Mouse (Mus musculus) embryonic facial prominence, embryonic 11.5 days (tissue): ENCODE data around the gene Gpr135. TPM values are rescaled to one million over a fixed set of nuclear protein-coding genes. Genes with fewer than 3 reads are reported as not detected.

ENCODE experiments used
- ATAC-seq: fragments of 200-750 bp; cut with Nextera tagmentation; replicated peaks from 2 replicates; pipeline ENCODE4 v1.8.0; 2017; ENCODE audit warnings: low read depth; ENCODE audit not compliant: insufficient number of reproducible peaks, low FRiP score, low TSS enrichment
- DNase-seq: peaks from one replicate; pipeline ENCODE4 v3.0.0-alpha.2; 2015; ENCODE audit warnings: low spot score
- H3K27ac ChIP-seq: fragments of 300-500 bp; sonication (generic); replicated peaks from 2 replicates; pipeline ENCODE4 v1.5.1; 2014; ENCODE audit warnings: mild to moderate bottlenecking, low read depth, low read length, control low read depth
- H3K27me3 ChIP-seq: fragments of 300-500 bp; sonication (generic); 2 replicates; pipeline ENCODE4 v1.6.1; 2014; ENCODE audit warnings: mild to moderate bottlenecking, low read length, moderate library complexity, mixed read lengths; ENCODE audit not compliant: control insufficient read depth, insufficient read depth
- H3K36me3 ChIP-seq: fragments of 300-500 bp; sonication (generic); replicated peaks from 2 replicates; pipeline ENCODE4 v1.6.1; 2014; ENCODE audit warnings: low read depth, mild to moderate bottlenecking, low read length, moderate library complexity, mixed read lengths; ENCODE audit not compliant: control insufficient read depth, insufficient read depth
- H3K4me1 ChIP-seq: fragments of 300-500 bp; sonication (generic); 2 replicates; pipeline ENCODE4 v1.6.1; 2014; ENCODE audit warnings: low read length, mixed read lengths; ENCODE audit not compliant: control insufficient read depth, insufficient read depth
- H3K4me2 ChIP-seq: fragments of 300-500 bp; sonication (generic); 2 replicates; pipeline ENCODE4 v1.6.1; 2014; ENCODE audit warnings: low read depth, mild to moderate bottlenecking, control low read depth, low read length, moderate library complexity
- H3K4me3 ChIP-seq: fragments of 300-500 bp; sonication (generic); 2 replicates; pipeline ENCODE4 v1.5.1; 2014; ENCODE audit warnings: low read depth, low read length, control low read depth
- H3K9ac ChIP-seq: fragments of 300-500 bp; sonication (generic); replicated peaks from 2 replicates; pipeline ENCODE4 v1.6.1; 2014; ENCODE audit warnings: mild to moderate bottlenecking, control low read depth, low read length
- H3K9me3 ChIP-seq: fragments of 300-500 bp; sonication (generic); replicated peaks from 2 replicates; pipeline ENCODE4 v1.6.1; 2016; ENCODE audit warnings: mild to moderate bottlenecking, low read length, inconsistent platforms, mixed read lengths; ENCODE audit not compliant: control insufficient read depth
- WGBS: fragments of 180-500 bp; shearing (Covaris S2); extraction: QIAGEN DNeasy Blood & Tissue Kit; methylation state at CpG from one replicate; pipeline ENCODE4 v1.1.7; 2014; 5-methylcytosine and 5-hydroxymethylcytosine counted together
- polyA plus RNA-seq: library from polyadenylated mRNA; unstranded; fragments of >200 nt; fragmentation: Nextera tagmentation; extraction: Ambion mirVana; gene quantifications from 2 replicates; pipeline ENCODE4 v1.2.1, GENCODE M21; 2014

Gpr135 gene
- polyA plus RNA-seq, 1 experiment from 2014 or later, result 0.55 TPM

DNA sequence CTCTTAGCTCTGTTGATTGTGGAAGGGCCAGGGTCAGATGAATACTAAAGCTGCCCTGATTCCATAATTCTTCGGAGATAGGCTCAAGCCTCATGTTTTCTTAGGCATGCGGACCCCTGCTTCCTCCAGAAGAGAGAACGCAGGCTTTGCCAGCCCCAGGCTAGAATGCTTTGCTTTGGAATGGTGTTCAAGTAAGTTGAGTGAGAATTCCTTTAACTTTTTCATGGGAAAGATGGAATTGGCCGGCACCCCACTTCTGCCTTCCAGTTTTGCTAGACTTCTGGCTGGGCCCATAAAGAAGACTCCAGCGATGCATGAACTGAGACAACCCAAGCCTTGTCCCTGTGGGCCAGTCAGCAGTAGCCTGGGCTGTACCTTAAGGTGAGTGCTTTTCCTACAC is 39.8 kb downstream of the Gpr135 start:
- Histone ChIP-seq H3K4me2 (no peak overlapping the region), H3K9me3 (no peaks in the 10 kb centered on the region), H3K4me3 (no peak overlapping the region), H3K4me1 (no peaks in the 10 kb centered on the region), H3K9ac (no peak overlapping the region), H3K27ac (no peak overlapping the region), H3K36me3 (no peaks in the 10 kb centered on the region), H3K27me3 (no peaks in the 10 kb centered on the region)
- DNase-seq (no peak), ATAC-seq (no peak)
- WGBS, result 80% methylated on average over 5 of the region's 5 CpGs

DNA sequence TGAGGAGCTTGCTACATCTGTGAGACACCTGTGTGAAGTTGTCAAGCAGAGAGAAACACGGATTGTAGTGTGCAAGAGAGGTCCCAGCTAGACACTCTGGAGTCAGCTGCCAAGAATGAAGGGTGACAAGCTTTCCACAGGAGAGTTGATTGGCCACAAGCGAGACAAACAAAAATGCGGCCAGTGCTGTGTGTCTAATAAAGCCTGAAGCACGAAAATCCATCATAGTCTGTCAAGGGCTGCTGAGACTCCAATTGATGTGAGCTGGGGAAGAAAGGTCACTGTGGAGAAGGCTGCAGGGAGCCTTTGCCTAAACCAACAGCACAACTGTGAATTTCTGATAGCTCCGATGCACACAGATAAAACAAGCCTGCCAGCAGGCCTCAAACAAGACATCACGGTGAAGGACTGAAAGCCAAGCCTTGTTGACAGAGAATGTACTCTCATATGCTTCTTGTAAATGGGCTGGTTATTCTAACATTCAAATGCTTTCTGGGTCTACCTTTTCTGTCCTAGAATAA is 45.6 kb downstream of the Gpr135 start:
- ATAC-seq (no peak), DNase-seq (no peak)
- H3K27ac ChIP-seq, result no peak overlapping the region
- H3K9me3 ChIP-seq, result no peaks in the 10 kb centered on the region
- 70% methylated on average over 6 of the region's 6 CpGs for WGBS
- H3K9ac ChIP-seq, result no peak overlapping the region
- no peaks in the 10 kb centered on the region for H3K27me3 ChIP-seq
- H3K4me2 ChIP-seq, result no peak overlapping the region
- no peaks in the 10 kb centered on the region for H3K4me1 ChIP-seq
- no peak overlapping the region for H3K4me3 ChIP-seq
- H3K36me3 ChIP-seq, result no peaks in the 10 kb centered on the region

DNA sequence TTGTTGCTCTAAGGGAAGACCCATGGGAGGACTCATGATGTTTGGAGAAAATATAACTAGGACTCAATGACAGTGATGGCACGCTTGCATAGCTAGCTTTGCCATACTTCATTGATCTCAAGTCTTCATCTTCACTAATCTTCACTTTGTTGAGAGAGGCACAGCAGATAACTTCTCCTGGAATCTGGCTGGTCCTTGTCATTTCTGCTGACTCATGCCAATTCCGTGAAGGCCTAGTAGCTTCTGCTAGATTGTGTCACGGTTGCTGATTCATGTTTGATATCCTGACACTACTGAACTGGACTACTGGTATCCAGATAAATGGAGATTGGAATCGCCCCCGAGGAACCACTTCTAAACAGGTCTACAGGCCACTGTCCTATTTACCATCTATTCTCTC is 47.4 kb downstream of the Gpr135 start:
- no peak overlapping the region for H3K27ac ChIP-seq
- ATAC-seq (no peak), DNase-seq (no peak)
- H3K9me3 ChIP-seq, result no peaks in the 10 kb centered on the region
- H3K4me1 ChIP-seq, result no peaks in the 10 kb centered on the region
- no peak overlapping the region for H3K9ac ChIP-seq
- WGBS, result 92% methylated on average over 5 of the region's 5 CpGs
- H3K27me3 ChIP-seq, result no peaks in the 10 kb centered on the region
- no peak overlapping the region for H3K4me2 ChIP-seq
- H3K4me3 ChIP-seq, result no peak overlapping the region
- H3K36me3 ChIP-seq, result no peaks in the 10 kb centered on the region

DNA sequence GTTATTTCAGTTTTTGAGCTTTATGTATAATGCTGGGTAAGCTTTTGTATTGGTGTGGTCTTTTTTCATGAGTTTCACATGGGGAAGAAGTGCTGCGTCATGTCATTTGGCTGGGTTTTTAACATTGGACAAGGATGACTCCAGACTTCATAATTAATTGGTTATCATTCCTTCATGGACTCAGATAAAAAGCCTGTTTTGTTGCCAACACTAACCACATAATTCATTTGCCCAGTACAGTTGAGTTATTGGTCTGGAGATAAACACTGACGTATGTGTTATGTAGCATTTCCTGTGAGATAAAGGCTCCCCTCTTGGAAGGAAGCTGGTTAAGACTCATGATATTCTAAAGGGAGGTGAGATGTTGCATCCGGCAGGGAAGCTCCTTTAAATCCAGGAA is 48.1 kb downstream of the Gpr135 start:
- 91% methylated on average over 3 of the region's 3 CpGs for WGBS
- H3K36me3 ChIP-seq, result no peaks in the 10 kb centered on the region
- H3K9ac ChIP-seq, result no peak overlapping the region
- H3K27me3 ChIP-seq, result no peaks in the 10 kb centered on the region
- ATAC-seq (no peak), DNase-seq (no peak)
- H3K4me3 ChIP-seq, result no peak overlapping the region
- H3K4me2 ChIP-seq, result no peak overlapping the region
- no peak overlapping the region for H3K27ac ChIP-seq
- H3K4me1 ChIP-seq, result no peaks in the 10 kb centered on the region
- H3K9me3 ChIP-seq, result no peaks in the 10 kb centered on the region

DNA sequence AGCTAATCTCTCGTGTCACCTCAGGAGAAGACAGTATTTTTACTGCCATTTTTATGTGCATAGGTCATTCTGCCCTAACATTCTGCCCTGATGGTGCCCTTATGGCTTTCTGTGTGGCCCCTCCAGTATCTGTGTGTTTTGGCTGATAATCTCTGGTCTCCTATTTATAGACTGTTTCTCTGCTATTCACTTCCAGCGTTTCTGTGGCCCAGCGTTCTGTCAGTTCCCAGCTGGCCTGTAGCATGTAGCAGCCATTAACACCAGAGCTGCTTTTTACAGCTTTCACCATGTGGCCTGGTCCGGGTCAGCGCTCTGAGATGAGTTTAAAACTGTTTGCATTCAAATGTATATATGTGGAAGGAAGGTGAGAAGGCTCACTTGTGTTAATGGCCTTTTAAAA is 49.4 kb downstream of the Gpr135 start:
- WGBS, result 81% methylated on average over 5 of the region's 5 CpGs
- no peak for DNase-seq
- no peaks in the 10 kb centered on the region for H3K27me3 ChIP-seq

DNA sequence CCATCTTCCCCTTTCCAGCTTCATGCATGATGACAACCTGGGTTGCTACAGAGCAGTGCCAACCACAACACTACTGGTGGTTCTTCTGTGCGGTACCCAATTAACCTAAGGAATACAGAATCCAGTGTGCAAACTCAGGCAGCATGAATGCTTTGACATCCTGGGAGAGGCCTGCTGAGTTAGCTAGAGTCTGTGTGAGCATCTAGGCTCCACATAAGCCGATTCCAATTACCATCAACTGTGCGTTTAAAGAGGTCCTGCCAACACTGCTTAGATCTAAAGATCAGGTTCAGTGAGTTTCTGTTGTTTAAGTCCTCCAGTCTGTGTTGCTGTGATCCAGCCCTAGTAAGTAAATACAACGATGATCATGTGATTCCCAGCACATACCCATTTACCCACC is 50.6 kb downstream of the Gpr135 start:
- H3K36me3 ChIP-seq, result no peaks in the 10 kb centered on the region
- no peak for DNase-seq
- 82% methylated on average over 4 of the region's 4 CpGs for WGBS
- no peaks in the 10 kb centered on the region for H3K27me3 ChIP-seq
- no peaks in the 10 kb centered on the region for H3K4me1 ChIP-seq
- no peak overlapping the region for H3K4me2 ChIP-seq
- no peak overlapping the region for H3K9ac ChIP-seq
- H3K9me3 ChIP-seq, result no peaks in the 10 kb centered on the region
- no peak; the same call in 1 of the 2 replicates for ATAC-seq
- no peak overlapping the region for H3K4me3 ChIP-seq
- H3K27ac ChIP-seq, result no peak overlapping the region

More for the DNA sequence above, 49.4 kb downstream of the Gpr135 start:
- H3K4me2 ChIP-seq, result no peak overlapping the region
- no peak overlapping the region for H3K27ac ChIP-seq
- H3K4me3 ChIP-seq, result no peak overlapping the region
- H3K4me1 ChIP-seq, result no peaks in the 10 kb centered on the region
- H3K9ac ChIP-seq, result no peak overlapping the region
- no peaks in the 10 kb centered on the region for H3K36me3 ChIP-seq
- no peaks in the 10 kb centered on the region for H3K9me3 ChIP-seq
- ATAC-seq, result no peak

Other genes starting within 250 kb of the Gpr135 start
- 16.3 and 16.4 TPM in 2 replicates for gene Daam1, start 240.0 kb downstream of the Gpr135 start, polyA plus RNA-seq
- 10.9 and 14.0 TPM in 2 replicates for gene L3hypdh, start 14.3 kb upstream of the Gpr135 start, polyA plus RNA-seq
- gene Jkamp, start 14.5 kb upstream of the Gpr135 start, polyA plus RNA-seq, result 48.2 and 60.7 TPM in 2 replicates
- gene Ccdc175, start 113.9 kb upstream of the Gpr135 start, polyA plus RNA-seq, result not detected in 2 replicates